Mouse (Mus musculus): Measurements from ENCODE around the gene Ncam1. TPM values are rescaled to one million over a fixed set of nuclear protein-coding genes. Genes with fewer than 3 reads are reported as not detected.

Gene Ncam1
- polyA plus RNA-seq, 1 experiment from 2014 or later = 217 TPM

- ATAC-seq = peak; percentile 92
- Histone ChIP-seq H3K27ac (peak overlapping the region; percentile 79), H3K36me3 (ENCODE audit: poor library complexity, severe bottlenecking) (peaks cover 27% of the 10 kb centered on the region), H3K9me3 (replicated peaks) (no peaks in the 10 kb centered on the region), H3K4me3 (no peak overlapping the region), H3K27me3 (no peaks in the 10 kb centered on the region), H3K4me2 (peak overlapping the region; percentile 39), H3K9ac (peak overlapping the region; percentile 50; the same call in 1 of the 2 replicates), H3K4me1 (peaks cover 43% of the 10 kb centered on the region)
- 40% methylated on average over 10 of the region's 10 CpGs for WGBS
Observed at GRCm38 (mm10) chr9:49570731-49571694, 227.7 kb downstream of the Ncam1 start.

- H3K27me3 ChIP-seq = no peaks in the 10 kb centered on the region
- H3K36me3 ChIP-seq (ENCODE audit: poor library complexity, severe bottlenecking) = peaks cover 34% of the 10 kb centered on the region
- H3K9me3 ChIP-seq (replicated peaks) = no peaks in the 10 kb centered on the region
- H3K4me2 ChIP-seq = peak overlapping the region; percentile 39
- peaks cover 43% of the 10 kb centered on the region for H3K4me1 ChIP-seq
- H3K27ac ChIP-seq = peak overlapping the region; percentile 79
- no peak overlapping the region for H3K4me3 ChIP-seq
- ATAC-seq = peak; percentile 33
- H3K9ac ChIP-seq = 0 out of 2 replicates have a peak overlapping the region, but pooled peaks have one; percentile 50
- WGBS = 36% methylated on average over 7 of the region's 7 CpGs
Observed at GRCm38 (mm10) chr9:49570033-49570660, 228.6 kb downstream of the Ncam1 start.

- H3K36me3 ChIP-seq (ENCODE audit: poor library complexity, severe bottlenecking) = peaks cover 70% of the 10 kb centered on the region
Observed at GRCm38 (mm10) chr9:49565846-49566245, 232.9 kb downstream of the Ncam1 start.

GRCm38 (mm10) chr9:49558941-49559340, 239.8 kb downstream of the Ncam1 start:
- Histone ChIP-seq H3K4me2 (no peak overlapping the region), H3K9ac (no peak overlapping the region), H3K9me3 (replicated peaks) (no peaks in the 10 kb centered on the region), H3K4me3 (no peak overlapping the region), H3K36me3 (ENCODE audit: poor library complexity, severe bottlenecking) (peaks cover 71% of the 10 kb centered on the region), H3K27me3 (no peaks in the 10 kb centered on the region), H3K27ac (no peak overlapping the region), H3K4me1 (no peaks in the 10 kb centered on the region)
- WGBS = 100% methylated on average over 2 of the region's 2 CpGs
- no peak for ATAC-seq

More at GRCm38 (mm10) chr9:49565846-49566245, 232.9 kb downstream of the Ncam1 start:
- Histone ChIP-seq H3K4me2 (no peak overlapping the region), H3K4me1 (peaks cover 20% of the 10 kb centered on the region), H3K9ac (no peak overlapping the region), H3K9me3 (replicated peaks) (no peaks in the 10 kb centered on the region), H3K27ac (no peak overlapping the region), H3K4me3 (no peak overlapping the region), H3K27me3 (no peaks in the 10 kb centered on the region)
- no peak for ATAC-seq
- 93% methylated on average over 2 of the region's 2 CpGs for WGBS

GRCm38 (mm10) chr9:49551353-49551752, 247.4 kb downstream of the Ncam1 start:
- 45% methylated on average over 2 of the region's 2 CpGs for WGBS
- H3K9me3 ChIP-seq (replicated peaks) = no peaks in the 10 kb centered on the region
- H3K36me3 ChIP-seq (ENCODE audit: poor library complexity, severe bottlenecking) = peaks cover 24% of the 10 kb centered on the region
- H3K4me1 ChIP-seq = no peaks in the 10 kb centered on the region
- H3K27ac ChIP-seq = no peak overlapping the region
- ATAC-seq = no peak
- no peaks in the 10 kb centered on the region for H3K27me3 ChIP-seq
- no peak overlapping the region for H3K9ac ChIP-seq
- H3K4me3 ChIP-seq = no peak overlapping the region
- H3K4me2 ChIP-seq = no peak overlapping the region

GRCm38 (mm10) chr9:49542593-49542992, 256.1 kb downstream of the Ncam1 start:
- H3K9ac ChIP-seq = no peak overlapping the region
- H3K4me1 ChIP-seq = peaks cover 9% of the 10 kb centered on the region
- H3K36me3 ChIP-seq (ENCODE audit: poor library complexity, severe bottlenecking) = peaks cover 76% of the 10 kb centered on the region
- no peak overlapping the region for H3K4me2 ChIP-seq
- no peak for ATAC-seq
- H3K27ac ChIP-seq = no peak overlapping the region
- no peak overlapping the region for H3K4me3 ChIP-seq
- WGBS = 92% methylated on average over 4 of the region's 4 CpGs
- H3K27me3 ChIP-seq = no peaks in the 10 kb centered on the region
- H3K9me3 ChIP-seq (replicated peaks) = no peaks in the 10 kb centered on the region

- no peak overlapping the region for H3K9ac ChIP-seq
- H3K27ac ChIP-seq = no peak overlapping the region
- peaks cover 38% of the 10 kb centered on the region for H3K4me1 ChIP-seq
- H3K36me3 ChIP-seq (ENCODE audit: poor library complexity, severe bottlenecking) = peaks cover 44% of the 10 kb centered on the region
- H3K4me2 ChIP-seq = no peak overlapping the region
- H3K4me3 ChIP-seq = no peak overlapping the region
- no peak for ATAC-seq
- no peaks in the 10 kb centered on the region for H3K9me3 ChIP-seq (replicated peaks)
- 42% methylated on average over 6 of the region's 6 CpGs for WGBS
- H3K27me3 ChIP-seq = no peaks in the 10 kb centered on the region
Observed at GRCm38 (mm10) chr9:49537814-49538213, 260.9 kb downstream of the Ncam1 start.

- Histone ChIP-seq H3K9me3 (replicated peaks) (no peaks in the 10 kb centered on the region), H3K4me1 (peaks cover 38% of the 10 kb centered on the region), H3K9ac (no peak overlapping the region), H3K4me2 (no peak overlapping the region), H3K27ac (no peak overlapping the region), H3K36me3 (ENCODE audit: poor library complexity, severe bottlenecking) (peaks cover 38% of the 10 kb centered on the region), H3K27me3 (no peaks in the 10 kb centered on the region), H3K4me3 (no peak overlapping the region)
- WGBS = 61% methylated on average over 6 of the region's 6 CpGs
- ATAC-seq = no peak
Observed at GRCm38 (mm10) chr9:49536593-49536992, 262.1 kb downstream of the Ncam1 start.

- Histone ChIP-seq H3K36me3 (ENCODE audit: poor library complexity, severe bottlenecking) (peaks cover 31% of the 10 kb centered on the region), H3K27ac (no peak overlapping the region), H3K27me3 (no peaks in the 10 kb centered on the region), H3K9ac (no peak overlapping the region), H3K4me3 (no peak overlapping the region), H3K9me3 (replicated peaks) (no peaks in the 10 kb centered on the region), H3K4me1 (peaks cover 45% of the 10 kb centered on the region), H3K4me2 (no peak overlapping the region)
- 53% methylated on average over 4 of the region's 4 CpGs for WGBS
- no peak for ATAC-seq
Observed at GRCm38 (mm10) chr9:49534958-49535357, 263.8 kb downstream of the Ncam1 start.

GRCm38 (mm10) chr9:49533912-49534491, 264.7 kb downstream of the Ncam1 start:
- no peaks in the 10 kb centered on the region for H3K27me3 ChIP-seq
- H3K4me1 ChIP-seq = peaks cover 52% of the 10 kb centered on the region
- H3K36me3 ChIP-seq (ENCODE audit: poor library complexity, severe bottlenecking) = peaks cover 23% of the 10 kb centered on the region
- peak; percentile 76 for ATAC-seq
- no peaks in the 10 kb centered on the region for H3K9me3 ChIP-seq (replicated peaks)
- peak overlapping the region; percentile 38 for H3K4me2 ChIP-seq
- peak overlapping the region; percentile 1; the same call in 1 of the 2 replicates for H3K4me3 ChIP-seq
- peak overlapping the region; percentile 12; the same call in 1 of the 2 replicates for H3K9ac ChIP-seq
- peak overlapping the region; percentile 80 for H3K27ac ChIP-seq
- 11% methylated on average over 6 of the region's 8 CpGs for WGBS

- H3K9me3 ChIP-seq (replicated peaks) = no peaks in the 10 kb centered on the region
- H3K4me3 ChIP-seq = no peak overlapping the region
- ATAC-seq = no peak
- peaks cover 22% of the 10 kb centered on the region for H3K36me3 ChIP-seq (ENCODE audit: poor library complexity, severe bottlenecking)
- H3K9ac ChIP-seq = no peak overlapping the region
- 77% methylated on average over 7 of the region's 7 CpGs for WGBS
- H3K4me1 ChIP-seq = peaks cover 52% of the 10 kb centered on the region
- H3K4me2 ChIP-seq = no peak overlapping the region
- no peaks in the 10 kb centered on the region for H3K27me3 ChIP-seq
- no peak overlapping the region for H3K27ac ChIP-seq
Observed at GRCm38 (mm10) chr9:49533455-49533854, 265.3 kb downstream of the Ncam1 start.

- Histone ChIP-seq H3K9ac (no peak overlapping the region), H3K4me3 (no peak overlapping the region), H3K4me1 (peaks cover 58% of the 10 kb centered on the region), H3K4me2 (no peak overlapping the region), H3K27ac (no peak overlapping the region), H3K27me3 (no peaks in the 10 kb centered on the region), H3K36me3 (ENCODE audit: poor library complexity, severe bottlenecking) (peaks cover 14% of the 10 kb centered on the region), H3K9me3 (replicated peaks) (no peaks in the 10 kb centered on the region)
- WGBS = 87% methylated on average over 6 of the region's 6 CpGs
- no peak for ATAC-seq
Observed at GRCm38 (mm10) chr9:49531833-49532232, 266.9 kb downstream of the Ncam1 start.

Measured in forebrain, embryonic 13.5 days (tissue).